In genomic region chr19:46763932-46764762, GRCm38 (mm10) we compare ENCODE assay signal across 8 mouse cellular contexts. TPM values are rescaled to one million over a fixed set of nuclear protein-coding genes. Genes with fewer than 3 reads are reported as not detected.
DNase-seq lines count a peak whose midpoint lies in the region; ATAC-seq and TF ChIP-seq lines count a peak whose summit lies in the region.

No protein-coding gene starts in this region.

- TF ChIP-seq CTCF in layer of hippocampus, adult 2 months (conservative IDR thresholded peaks at IDR 0.05): no peak

- no peaks in the 10 kb centered on the region for H3K36me3 ChIP-seq in embryonic facial prominence, embryonic 12.5 days
- H3K36me3 ChIP-seq in hindbrain, embryonic 14.5 days (replicated peaks; ENCODE audit: control insufficient read depth, insufficient read depth): no peaks in the 10 kb centered on the region
- H3K36me3 ChIP-seq in midbrain, embryonic 16.5 days (ENCODE audit: control insufficient read depth, insufficient read depth, low read length): no peaks in the 10 kb centered on the region

- H3K4me1 ChIP-seq in embryonic facial prominence, embryonic 12.5 days: peaks cover 12% of the 10 kb centered on the region
- peaks cover 41% of the 10 kb centered on the region for H3K4me1 ChIP-seq in hindbrain, embryonic 14.5 days (replicated peaks; ENCODE audit: control insufficient read depth, insufficient read depth, low read length)
- peaks cover 31% of the 10 kb centered on the region for H3K4me1 ChIP-seq in midbrain, embryonic 16.5 days (ENCODE audit: control insufficient read depth, insufficient read depth, low read length)

- H3K4me3 ChIP-seq in layer of hippocampus, adult 2 months: peak overlapping the region; percentile 97
- no peak overlapping the region for H3K4me3 ChIP-seq in embryonic facial prominence, embryonic 12.5 days
- H3K4me3 ChIP-seq in hindbrain, embryonic 14.5 days (replicated peaks; ENCODE audit: low read length): peak overlapping the region; percentile 84
- peak overlapping the region; percentile 86 for H3K4me3 ChIP-seq in midbrain, embryonic 16.5 days (ENCODE audit: low read depth, low read length)

- H3K4me2 ChIP-seq in embryonic facial prominence, embryonic 12.5 days (replicated peaks): peak overlapping the region; percentile 96
- H3K4me2 ChIP-seq in hindbrain, embryonic 14.5 days (replicated peaks): peak overlapping the region; percentile 99
- peak overlapping the region; percentile 95 for H3K4me2 ChIP-seq in midbrain, embryonic 16.5 days (ENCODE audit: low read length)

- H3K27ac ChIP-seq in layer of hippocampus, adult 2 months: peak overlapping the region; percentile 70
- H3K27ac ChIP-seq in embryonic facial prominence, embryonic 12.5 days: no peak overlapping the region
- H3K27ac ChIP-seq in hindbrain, embryonic 14.5 days: no peak overlapping the region
- H3K27ac ChIP-seq in midbrain, embryonic 16.5 days (ENCODE audit: low read length): no peak overlapping the region

- 60% methylated on average over 12 of the region's 12 CpGs for WGBS in embryonic facial prominence, embryonic 12.5 days
- 51% methylated on average over 12 of the region's 12 CpGs for WGBS in hindbrain, embryonic 14.5 days
- WGBS in midbrain, embryonic 16.5 days: 42% methylated on average over 12 of the region's 12 CpGs

- H3K9ac ChIP-seq in embryonic facial prominence, embryonic 12.5 days: no peak overlapping the region
- H3K9ac ChIP-seq in hindbrain, embryonic 14.5 days: 0 out of 2 replicates have a peak overlapping the region, but pooled peaks have one; percentile 79
- H3K9ac ChIP-seq in midbrain, embryonic 16.5 days (ENCODE audit: low read depth, low read length): 0 out of 2 replicates have a peak overlapping the region, but pooled peaks have one; percentile 10

- peaks cover 16% of the 10 kb centered on the region for H3K27me3 ChIP-seq in embryonic facial prominence, embryonic 12.5 days
- H3K27me3 ChIP-seq in hindbrain, embryonic 14.5 days (ENCODE audit: control insufficient read depth, insufficient read depth, low read length): peaks cover 7% of the 10 kb centered on the region; the same call in 1 of the 2 replicates
- H3K27me3 ChIP-seq in midbrain, embryonic 16.5 days (ENCODE audit: control insufficient read depth, insufficient read depth, low read depth, low read length): 0 out of 2 replicates have a peak, but pooled peaks cover 2% of the 10 kb centered on the region

- no peak for DNase-seq in layer of hippocampus, adult 2 months (ENCODE audit: low spot score in 2 of 2)
- no peak for DNase-seq in layer of hippocampus, adult 8-10 months (ENCODE audit: low spot score in 2 of 2)
- no peak for DNase-seq in hindbrain, embryonic 14.5 days (ENCODE audit: low spot score)
- no peak for DNase-seq in right cerebral cortex, adult 2 months (ENCODE audit: low spot score in 2 of 2)
- no peak for DNase-seq in left cerebral cortex, postnatal 25 days (ENCODE audit: low spot score in 2 of 2)
- DNase-seq in lung, postnatal 14 days: no peak

- intact Hi-C loops in left cerebral cortex, postnatal 25 days (cut with DNase I): loop anchor here (2.0 to 5.0 kb wide), 2 partner anchors 227 to 278 kb away; no protein-coding TSS in a partner anchor

- no peak for ATAC-seq in embryonic facial prominence, embryonic 12.5 days (ENCODE audit: insufficient number of reproducible peaks, insufficient read depth, low FRiP score, low TSS enrichment)
- no peak for ATAC-seq in hindbrain, embryonic 14.5 days (ENCODE audit: low FRiP score)
- ATAC-seq in midbrain, embryonic 16.5 days: no peak

- H3K9me3 ChIP-seq in embryonic facial prominence, embryonic 12.5 days: no peaks in the 10 kb centered on the region
- H3K9me3 ChIP-seq in hindbrain, embryonic 14.5 days (ENCODE audit: control insufficient read depth, low read length): no peaks in the 10 kb centered on the region
- no peaks in the 10 kb centered on the region for H3K9me3 ChIP-seq in midbrain, embryonic 16.5 days (replicated peaks; ENCODE audit: control insufficient read depth, low read length, poor library complexity, severe bottlenecking)

RNA-seq across cellular contexts. Expression of gene Cnnm2, which starts 2.8 kb away (rescaled TPM):
- 10 to 100 TPM; 37.9 to 38.8 TPM for total RNA-seq in layer of hippocampus, adult 2 months (2021)
- 10 to 100 TPM; 35.6 to 43.6 (median 39.9) TPM for total RNA-seq in layer of hippocampus, adult 8-10 months (2022)
- polyA plus RNA-seq in embryonic facial prominence, embryonic 12.5 days (2016; fragmentation: Nextera tagmentation; extraction: Ambion mirVana): 4.9 and 5.4 TPM in 2 replicates
- 9.3 and 10.8 TPM in 2 replicates for polyA plus RNA-seq in hindbrain, embryonic 14.5 days (2014; fragmentation: Nextera tagmentation; extraction: Ambion mirVana)
- polyA plus RNA-seq in midbrain, embryonic 16.5 days (2015; fragmentation: Nextera tagmentation; extraction: Ambion mirVana): 6.8 and 7.0 TPM in 2 replicates
- 10 to 100 TPM; 33.3 to 33.9 TPM for total RNA-seq in left cerebral cortex, postnatal 25 days (2021)

RNA-seq across cellular contexts. Expression of gene As3mt, which starts 56.9 kb away (rescaled TPM):
- total RNA-seq in layer of hippocampus, adult 2 months (2021): 10 to 100 TPM; 23.1 to 25.2 TPM
- 10 to 100 TPM; 25.3 to 33.0 (median 29.8) TPM for total RNA-seq in layer of hippocampus, adult 8-10 months (2022)
- polyA plus RNA-seq in embryonic facial prominence, embryonic 12.5 days (2016; fragmentation: Nextera tagmentation; extraction: Ambion mirVana): 28.5 and 30.4 TPM in 2 replicates
- 38.6 and 40.1 TPM in 2 replicates for polyA plus RNA-seq in hindbrain, embryonic 14.5 days (2014; fragmentation: Nextera tagmentation; extraction: Ambion mirVana)
- 35.6 and 38.1 TPM in 2 replicates for polyA plus RNA-seq in midbrain, embryonic 16.5 days (2015; fragmentation: Nextera tagmentation; extraction: Ambion mirVana)
- total RNA-seq in left cerebral cortex, postnatal 25 days (2021): 10 to 100 TPM; 22.0 to 24.4 TPM
